In genomic region chr13:56895893-56896292, GRCm38 (mm10) we compare ENCODE assay signal across 19 mouse cellular contexts. TPM values are rescaled to one million over a fixed set of nuclear protein-coding genes. Genes with fewer than 3 reads are reported as not detected.
DNase-seq lines count a peak whose midpoint lies in the region; ATAC-seq and TF ChIP-seq lines count a peak whose summit lies in the region.
"Had no signal": no experiment of that assay in that cellular context is flagged by ENCODE, and none has a peak within 500 bp of the region (broad histone marks: within the 10 kb centered on the region; RNA-seq: fewer than 3 reads in every experiment).

Gene Trpc7, minus strand, starts transcription at chr13:56895993.

- H3K4me2 ChIP-seq in hindbrain, embryonic 13.5 days, result peak within 1 kb of the TSS; percentile 52
- H3K4me2 ChIP-seq in midbrain, embryonic 15.5 days, result peak within 1 kb of the TSS; percentile 48
- no peak within 1 kb of the TSS for H3K4me2 ChIP-seq in liver, postnatal 0 days (ENCODE audit: low read depth, low read length)
- H3K4me2 ChIP-seq: embryonic facial prominence, embryonic 15.5 days had no signal

- DNase-seq in cerebellum, adult 2 months, result no peak
- DNase-seq in cerebellum, postnatal 4 days (ENCODE audit: low spot score in 2 of 2), result no peak
- DNase-seq in urinary bladder, postnatal 4 days (ENCODE audit: low spot score in 2 of 2), result no peak
- DNase-seq in liver, postnatal 0 days, result no peak
- DNase-seq in gastrocnemius, adult 18-20 months (ENCODE audit: low spot score), result no peak
- DNase-seq: cerebellum, adult 9-10 months had no signal

- peak within 1 kb of the TSS; percentile 58 for H3K9ac ChIP-seq in hindbrain, embryonic 13.5 days
- peak within 1 kb of the TSS; percentile 44 for H3K9ac ChIP-seq in midbrain, embryonic 15.5 days
- H3K9ac ChIP-seq in liver, postnatal 0 days (replicated peaks), result no peak within 1 kb of the TSS
- H3K9ac ChIP-seq: embryonic facial prominence, embryonic 15.5 days; liver, embryonic 14.5 days had no signal

- H3K27me3 ChIP-seq in cerebellum, adult 2 months (ENCODE audit: control insufficient read depth, insufficient read depth, low read length), result no peaks in the 10 kb centered on the region
- H3K27me3 ChIP-seq in hindbrain, embryonic 13.5 days, result 0 out of 2 replicates have a peak, but pooled peaks cover 3% of the 10 kb centered on the region
- no peaks in the 10 kb centered on the region for H3K27me3 ChIP-seq in midbrain, embryonic 15.5 days (replicated peaks)
- 0 out of 2 replicates have a peak, but pooled peaks cover 3% of the 10 kb centered on the region for H3K27me3 ChIP-seq in liver, postnatal 0 days (ENCODE audit: insufficient read depth, low read length)

- WGBS in cerebellum, adult 2 months, result 78% methylated on average over 3 of the region's 3 CpGs
- WGBS in hindbrain, embryonic 13.5 days, result 83% methylated on average over 3 of the region's 3 CpGs
- 86% methylated on average over 3 of the region's 3 CpGs for WGBS in midbrain, embryonic 15.5 days
- WGBS in liver, postnatal 0 days (ENCODE audit: insufficient replicate concordance), result 70% methylated on average over 3 of the region's 3 CpGs

- TF ChIP-seq EP300 in liver, postnatal 0 days (IDR thresholded peaks at IDR 0.05; ENCODE audit: low read depth), result no peak

- TF ChIP-seq CTCF in cerebellum, adult 2 months (IDR thresholded peaks at IDR 0.05; ENCODE audit: borderline replicate concordance, insufficient read depth, low read depth, low read length), result no peak
- TF ChIP-seq CTCF in cortical plate, adult 2 months (IDR thresholded peaks at IDR 0.05; ENCODE audit: extremely low read depth, insufficient read depth, low read length), result no peak
- TF ChIP-seq CTCF in liver, postnatal 0 days (IDR thresholded peaks at IDR 0.05; ENCODE audit: low read depth), result no peak

- H3K4me3 ChIP-seq in cerebellum, adult 2 months (replicated peaks; ENCODE audit: insufficient read depth, low read depth, low read length), result peak within 1 kb of the TSS; percentile 11
- peak within 1 kb of the TSS; percentile 20; the same call in 1 of the 2 replicates for H3K4me3 ChIP-seq in cortical plate, adult 2 months (ENCODE audit: insufficient read depth, low read length)
- H3K4me3 ChIP-seq in hindbrain, embryonic 13.5 days, result peak within 1 kb of the TSS; percentile 36
- peak within 1 kb of the TSS; percentile 38 for H3K4me3 ChIP-seq in midbrain, embryonic 15.5 days
- no peak within 1 kb of the TSS for H3K4me3 ChIP-seq in liver, postnatal 0 days (ENCODE audit: low read depth, low read length)
- H3K4me3 ChIP-seq: embryonic facial prominence, embryonic 15.5 days; myocyte had no signal

- ATAC-seq in hindbrain, embryonic 13.5 days (ENCODE audit: low FRiP score), result no peak
- ATAC-seq in midbrain, embryonic 15.5 days (replicated peaks), result no peak
- no peak for ATAC-seq in liver, postnatal 0 days
- ATAC-seq: CD4-positive, CD25-positive, alpha-beta regulatory T cell, adult 4 months; inflammation-experienced regulatory T-cells, adult 6 months; lung, postnatal 0 days had no signal

- no peaks in the 10 kb centered on the region for H3K4me1 ChIP-seq in cerebellum, adult 2 months (ENCODE audit: control insufficient read depth, insufficient read depth, low read length)
- H3K4me1 ChIP-seq in cortical plate, adult 2 months (ENCODE audit: control insufficient read depth, insufficient read depth, low read length), result no peaks in the 10 kb centered on the region
- peaks cover 17% of the 10 kb centered on the region for H3K4me1 ChIP-seq in hindbrain, embryonic 13.5 days (replicated peaks)
- peaks cover 7% of the 10 kb centered on the region; the same call in 1 of the 2 replicates for H3K4me1 ChIP-seq in midbrain, embryonic 15.5 days
- H3K4me1 ChIP-seq in liver, postnatal 0 days (ENCODE audit: insufficient read depth), result no peaks in the 10 kb centered on the region
- H3K4me1 ChIP-seq: embryonic facial prominence, embryonic 15.5 days had no signal

- H3K27ac ChIP-seq in cerebellum, adult 2 months (ENCODE audit: insufficient read depth, low read length), result no peak within 1 kb of the TSS
- H3K27ac ChIP-seq in cortical plate, adult 2 months (ENCODE audit: insufficient read depth, low read length), result no peak within 1 kb of the TSS
- no peak within 1 kb of the TSS for H3K27ac ChIP-seq in hindbrain, embryonic 13.5 days
- peak within 1 kb of the TSS; percentile 51 for H3K27ac ChIP-seq in midbrain, embryonic 15.5 days
- H3K27ac ChIP-seq in liver, postnatal 0 days (ENCODE audit: low read depth), result no peak within 1 kb of the TSS
- H3K27ac ChIP-seq: embryonic facial prominence, embryonic 15.5 days; liver, embryonic 14.5 days had no signal

- H3K36me3 ChIP-seq in hindbrain, embryonic 13.5 days, result no peaks in the 10 kb centered on the region
- no peaks in the 10 kb centered on the region for H3K36me3 ChIP-seq in midbrain, embryonic 15.5 days (replicated peaks)
- no peaks in the 10 kb centered on the region for H3K36me3 ChIP-seq in liver, postnatal 0 days (replicated peaks; ENCODE audit: insufficient read depth, low read length)
- H3K36me3 ChIP-seq: embryonic facial prominence, embryonic 15.5 days; G1E had no signal

- no peak for TF ChIP-seq POLR2A in cerebellum, adult 2 months (IDR thresholded peaks at IDR 0.05; ENCODE audit: borderline replicate concordance, insufficient read depth, low read length)
- no peak for TF ChIP-seq POLR2A in cortical plate, adult 2 months (IDR thresholded peaks at IDR 0.05; ENCODE audit: extremely low read depth, insufficient read depth, low read length)

- H3K9me3 ChIP-seq in hindbrain, embryonic 13.5 days, result no peaks in the 10 kb centered on the region
- H3K9me3 ChIP-seq in midbrain, embryonic 15.5 days, result no peaks in the 10 kb centered on the region
- H3K9me3 ChIP-seq in liver, postnatal 0 days (ENCODE audit: low read length), result no peaks in the 10 kb centered on the region
- H3K9me3 ChIP-seq: embryonic facial prominence, embryonic 15.5 days had no signal

RNA-seq across cellular contexts. Expression of gene Trpc7, which starts in this region (rescaled TPM):
- 3.3 and 4.1 TPM in 2 replicates for polyA plus RNA-seq in cerebellum, adult 2 months (2012; rRNA removed)
- polyA plus RNA-seq in cortical plate, adult 2 months (2012; rRNA removed), result 1.0 and 1.5 TPM in 2 replicates
- polyA plus RNA-seq in hindbrain, embryonic 13.5 days (2015; fragmentation: Nextera tagmentation; extraction: Ambion mirVana), result 2.6 and 2.9 TPM in 2 replicates
- 5.0 and 5.9 TPM in 2 replicates for polyA plus RNA-seq in midbrain, embryonic 15.5 days (2015; fragmentation: Nextera tagmentation; extraction: Ambion mirVana)
- not detected in 2 replicates for polyA plus RNA-seq in liver, postnatal 0 days (2015; fragmentation: Nextera tagmentation; extraction: Ambion mirVana)
- total RNA-seq in gastrocnemius, adult 18-20 months (2021), result not detected
- total RNA-seq: gastrocnemius, postnatal 10 days; megakaryocyte, adult 5-6 weeks had no signal
- polyA plus RNA-seq: CD4-positive, CD25-positive, alpha-beta regulatory T cell, adult 4 months; embryonic facial prominence, embryonic 15.5 days; G1E; heart, postnatal 0 days; inflammation-experienced regulatory T-cells, adult 6 months; liver, embryonic 14.5 days; lung, postnatal 0 days had no signal
